Mouse (Mus musculus): Measurements from ENCODE around the gene Mprip. TPM values are rescaled to one million over a fixed set of nuclear protein-coding genes. Genes with fewer than 3 reads are reported as not detected.
A peak's percentile ranks its signal among the peaks of the same experiment; 100 is the strongest.

Mprip gene
- polyA plus RNA-seq, 1 experiment from 2014 or later: 27.8 TPM

DNA sequence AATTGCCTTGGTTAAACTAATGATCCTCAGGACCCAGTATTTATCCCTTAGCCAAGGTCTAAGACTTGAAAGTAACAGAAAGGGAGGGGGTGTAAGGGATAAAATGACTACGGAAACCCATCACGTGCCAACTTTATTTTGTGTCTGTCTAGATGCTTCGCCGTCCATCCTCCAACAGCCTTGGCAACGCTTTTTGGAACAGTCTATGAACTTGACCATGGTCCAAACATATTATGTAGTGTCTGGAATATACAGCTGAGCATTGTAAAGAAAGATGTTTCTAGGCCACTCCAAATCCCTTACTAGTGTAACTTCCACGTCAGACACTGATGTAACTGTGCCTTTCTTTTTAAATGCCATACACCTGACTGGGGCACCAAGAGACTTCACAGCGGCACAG lies 34.9 kb upstream of the Mprip start:
- 76% methylated on average over 7 of the region's 7 CpGs for WGBS
- TF ChIP-seq CTCF (IDR thresholded peaks at IDR 0.05; ENCODE audit: low read depth): no peak
- H3K9ac ChIP-seq (ENCODE audit: low read depth, low read length): no peak overlapping the region
- ATAC-seq: no peak
- no peaks in the 10 kb centered on the region for H3K4me1 ChIP-seq (replicated peaks; ENCODE audit: control insufficient read depth, insufficient read depth, low read length)
- H3K9me3 ChIP-seq (ENCODE audit: control insufficient read depth): no peaks in the 10 kb centered on the region
- H3K36me3 ChIP-seq (ENCODE audit: control insufficient read depth, insufficient read depth): no peaks in the 10 kb centered on the region
- H3K27ac ChIP-seq (ENCODE audit: low read depth, low read length): no peak overlapping the region
- H3K4me3 ChIP-seq (ENCODE audit: low read depth, low read length): no peak overlapping the region
- H3K27me3 ChIP-seq (replicated peaks; ENCODE audit: control insufficient read depth, insufficient read depth, low read length): no peaks in the 10 kb centered on the region
- no peak overlapping the region for H3K4me2 ChIP-seq (replicated peaks; ENCODE audit: low read depth)

DNA sequence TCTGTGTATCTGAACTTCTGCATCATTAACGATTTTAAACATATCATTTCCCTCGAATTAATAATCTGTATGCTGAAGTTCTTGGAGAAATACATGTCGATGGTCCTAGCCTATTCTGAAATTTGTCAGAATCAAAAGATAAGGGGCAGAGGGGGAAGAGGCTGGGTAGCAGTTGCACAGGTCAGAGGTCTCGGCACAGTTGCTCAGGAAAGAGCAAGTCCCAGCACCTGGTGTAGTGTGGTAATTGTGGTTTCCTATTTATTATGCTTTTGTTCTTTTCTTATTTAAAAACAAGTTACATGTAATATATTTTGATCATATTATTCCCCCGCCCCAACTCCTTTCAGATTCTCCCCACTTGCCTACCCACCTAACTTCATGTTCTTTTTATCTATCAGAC lies 32.9 kb upstream of the Mprip start:
- 75% methylated on average over 5 of the region's 5 CpGs for WGBS
- Histone ChIP-seq H3K27ac (ENCODE audit: low read depth, low read length) (no peak overlapping the region), H3K27me3 (replicated peaks; ENCODE audit: control insufficient read depth, insufficient read depth, low read length) (no peaks in the 10 kb centered on the region), H3K4me2 (replicated peaks; ENCODE audit: low read depth) (no peak overlapping the region), H3K4me1 (replicated peaks; ENCODE audit: control insufficient read depth, insufficient read depth, low read length) (no peaks in the 10 kb centered on the region), H3K4me3 (ENCODE audit: low read depth, low read length) (no peak overlapping the region), H3K9ac (ENCODE audit: low read depth, low read length) (no peak overlapping the region), H3K9me3 (ENCODE audit: control insufficient read depth) (no peaks in the 10 kb centered on the region), H3K36me3 (ENCODE audit: control insufficient read depth, insufficient read depth) (no peaks in the 10 kb centered on the region)
- no peak for ATAC-seq
- no peak for TF ChIP-seq CTCF (IDR thresholded peaks at IDR 0.05; ENCODE audit: low read depth)

DNA sequence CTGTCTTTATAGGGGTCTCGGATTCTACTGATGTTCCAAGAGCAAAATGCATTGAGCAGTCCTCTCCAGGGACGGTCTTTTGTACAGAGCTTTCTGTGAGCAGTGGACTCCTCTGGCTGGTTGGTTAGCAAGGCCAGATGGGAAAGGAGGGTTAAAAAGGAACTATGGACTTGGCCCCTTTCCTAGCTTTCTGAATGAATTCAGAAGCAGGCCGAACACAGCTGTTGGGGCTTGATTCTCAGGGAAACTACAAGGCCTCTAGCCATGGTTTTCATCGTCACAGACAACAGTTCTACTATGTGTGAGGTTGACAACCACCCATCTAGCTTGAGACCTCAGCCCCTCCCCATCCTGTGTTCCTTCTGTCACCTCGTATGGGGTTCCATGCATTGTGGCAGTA lies 31.2 kb upstream of the Mprip start:
- 65% methylated on average over 5 of the region's 5 CpGs for WGBS
- no peaks in the 10 kb centered on the region for H3K27me3 ChIP-seq (replicated peaks; ENCODE audit: control insufficient read depth, insufficient read depth, low read length)
- no peak overlapping the region for H3K4me3 ChIP-seq (ENCODE audit: low read depth, low read length)
- no peak overlapping the region for H3K4me2 ChIP-seq (replicated peaks; ENCODE audit: low read depth)
- ATAC-seq: no peak
- no peak overlapping the region for H3K9ac ChIP-seq (ENCODE audit: low read depth, low read length)
- no peaks in the 10 kb centered on the region for H3K4me1 ChIP-seq (replicated peaks; ENCODE audit: control insufficient read depth, insufficient read depth, low read length)
- no peak overlapping the region for H3K27ac ChIP-seq (ENCODE audit: low read depth, low read length)
- TF ChIP-seq CTCF (IDR thresholded peaks at IDR 0.05; ENCODE audit: low read depth): no peak
- H3K36me3 ChIP-seq (ENCODE audit: control insufficient read depth, insufficient read depth): no peaks in the 10 kb centered on the region
- H3K9me3 ChIP-seq (ENCODE audit: control insufficient read depth): no peaks in the 10 kb centered on the region

GRCm38 (mm10) chr11:59631980-59632379 lies 29.1 kb upstream of the Mprip start:
- no peaks in the 10 kb centered on the region for H3K36me3 ChIP-seq (ENCODE audit: control insufficient read depth, insufficient read depth)
- H3K27me3 ChIP-seq (replicated peaks; ENCODE audit: control insufficient read depth, insufficient read depth, low read length): no peaks in the 10 kb centered on the region
- H3K4me1 ChIP-seq (replicated peaks; ENCODE audit: control insufficient read depth, insufficient read depth, low read length): no peaks in the 10 kb centered on the region
- H3K9me3 ChIP-seq (ENCODE audit: control insufficient read depth): no peaks in the 10 kb centered on the region
- H3K27ac ChIP-seq (ENCODE audit: low read depth, low read length): no peak overlapping the region
- H3K4me3 ChIP-seq (ENCODE audit: low read depth, low read length): no peak overlapping the region
- H3K4me2 ChIP-seq (replicated peaks; ENCODE audit: low read depth): no peak overlapping the region
- H3K9ac ChIP-seq (ENCODE audit: low read depth, low read length): no peak overlapping the region
- no peak for TF ChIP-seq CTCF (IDR thresholded peaks at IDR 0.05; ENCODE audit: low read depth)
- ATAC-seq: no peak
- WGBS: 87% methylated on average over 4 of the region's 4 CpGs

- Histone ChIP-seq H3K27ac (ENCODE audit: low read depth, low read length) (no peak overlapping the region), H3K27me3 (replicated peaks; ENCODE audit: control insufficient read depth, insufficient read depth, low read length) (no peaks in the 10 kb centered on the region), H3K36me3 (ENCODE audit: control insufficient read depth, insufficient read depth) (no peaks in the 10 kb centered on the region), H3K9ac (ENCODE audit: low read depth, low read length) (no peak overlapping the region), H3K4me2 (replicated peaks; ENCODE audit: low read depth) (no peak overlapping the region), H3K4me3 (ENCODE audit: low read depth, low read length) (no peak overlapping the region), H3K4me1 (replicated peaks; ENCODE audit: control insufficient read depth, insufficient read depth, low read length) (no peaks in the 10 kb centered on the region), H3K9me3 (ENCODE audit: control insufficient read depth) (no peaks in the 10 kb centered on the region)
- WGBS: 34% methylated on average over 5 of the region's 5 CpGs
- no peak for ATAC-seq
- TF ChIP-seq CTCF (IDR thresholded peaks at IDR 0.05; ENCODE audit: low read depth): peak; percentile 85
Observed at GRCm38 (mm10) chr11:59633037-59633436, 28.1 kb upstream of the Mprip start.

- ATAC-seq: no peak
- Histone ChIP-seq H3K4me1 (replicated peaks; ENCODE audit: control insufficient read depth, insufficient read depth, low read length) (no peaks in the 10 kb centered on the region), H3K4me3 (ENCODE audit: low read depth, low read length) (no peak overlapping the region), H3K36me3 (ENCODE audit: control insufficient read depth, insufficient read depth) (no peaks in the 10 kb centered on the region), H3K9ac (ENCODE audit: low read depth, low read length) (no peak overlapping the region), H3K9me3 (ENCODE audit: control insufficient read depth) (no peaks in the 10 kb centered on the region), H3K27ac (ENCODE audit: low read depth, low read length) (no peak overlapping the region), H3K27me3 (replicated peaks; ENCODE audit: control insufficient read depth, insufficient read depth, low read length) (no peaks in the 10 kb centered on the region), H3K4me2 (replicated peaks; ENCODE audit: low read depth) (no peak overlapping the region)
- no peak for TF ChIP-seq CTCF (IDR thresholded peaks at IDR 0.05; ENCODE audit: low read depth)
- WGBS: 50% methylated on average over 7 of the region's 7 CpGs
Observed at GRCm38 (mm10) chr11:59634001-59634660, 27.0 kb upstream of the Mprip start.
